Mouse (Mus musculus): ENCODE data around the gene Map4k4. TPM values are rescaled to one million over a fixed set of nuclear protein-coding genes. Genes with fewer than 3 reads are reported as not detected.

Gene Map4k4
- total RNA-seq, 2 experiments from 2014 or later = 98.8 to 114 TPM

- intact Hi-C loops (cut with DNase I) = no loop called here
- Histone ChIP-seq H3K4me3 (no peak overlapping the region), H3K27ac (no peak overlapping the region)
- no peak for DNase-seq (ENCODE audit: extremely low spot score in 1 of 2, low spot score in 2 of 2)
- no peak for TF ChIP-seq CTCF (IDR thresholded peaks at IDR 0.05)
Observed at GRCm38 (mm10) chr1:40031626-40032025, 130.9 kb downstream of the Map4k4 start.

DNA sequence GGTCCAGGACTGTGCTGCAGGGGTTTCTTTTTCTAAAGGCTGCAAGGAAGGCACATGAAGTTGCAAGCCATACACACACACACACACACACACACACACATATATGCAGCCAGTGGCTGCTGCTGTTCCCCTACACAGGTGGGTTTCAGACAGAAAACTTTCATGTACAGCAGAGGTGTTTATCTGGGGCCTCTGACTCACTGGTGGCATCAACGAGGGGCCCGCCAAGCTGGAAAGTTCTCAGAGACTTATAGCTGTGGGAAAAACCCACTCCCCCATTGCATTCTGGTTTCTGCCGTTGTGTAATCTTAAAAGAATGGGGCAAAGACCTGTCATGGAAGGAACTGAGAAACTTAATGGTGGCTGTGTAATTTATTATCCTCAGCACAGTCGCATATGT, 132.6 kb downstream of the Map4k4 start:
- intact Hi-C loops (cut with DNase I) = no loop called here

GRCm38 (mm10) chr1:40033743-40034420, 133.2 kb downstream of the Map4k4 start:
- intact Hi-C loops (cut with DNase I) = no loop called here
- no peak overlapping the region for H3K4me3 ChIP-seq
- H3K27ac ChIP-seq = no peak overlapping the region
- TF ChIP-seq CTCF (IDR thresholded peaks at IDR 0.05) = no peak
- no peak for DNase-seq (ENCODE audit: extremely low spot score in 1 of 2, low spot score in 2 of 2)

More for the DNA sequence above, 132.6 kb downstream of the Map4k4 start:
- DNase-seq (ENCODE audit: extremely low spot score in 1 of 2, low spot score in 2 of 2) = no peak
- no peak for TF ChIP-seq CTCF (IDR thresholded peaks at IDR 0.05)
- no peak overlapping the region for H3K27ac ChIP-seq
- H3K4me3 ChIP-seq = no peak overlapping the region

DNA sequence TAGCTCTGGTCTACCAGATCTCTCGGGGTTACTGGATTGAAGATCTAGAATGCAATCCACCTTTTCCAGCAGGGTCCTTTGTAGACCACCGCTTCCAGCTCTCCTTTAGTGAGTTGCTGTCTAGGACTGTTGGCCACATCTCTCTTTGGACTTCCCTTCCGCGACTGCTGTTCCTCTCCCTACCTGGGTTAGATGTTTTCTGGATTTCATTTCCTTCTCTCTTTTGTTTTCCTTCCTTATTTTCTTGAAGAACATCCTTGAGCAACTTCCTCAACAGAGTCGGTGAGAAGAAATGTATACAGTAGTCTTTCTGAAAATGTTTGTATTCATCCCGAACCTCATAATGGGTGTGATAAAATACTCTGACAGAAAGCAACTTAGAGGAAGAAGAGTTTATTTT, 137.1 kb downstream of the Map4k4 start:
- intact Hi-C loops (cut with DNase I) = no loop called here
- no peak overlapping the region for H3K4me3 ChIP-seq

GRCm38 (mm10) chr1:40045686-40046085, 145.0 kb downstream of the Map4k4 start:
- intact Hi-C loops (cut with DNase I) = no loop called here
- H3K27ac ChIP-seq = no peak overlapping the region
- no peak for TF ChIP-seq CTCF (IDR thresholded peaks at IDR 0.05)
- no peak for DNase-seq (ENCODE audit: extremely low spot score in 1 of 2, low spot score in 2 of 2)
- H3K4me3 ChIP-seq = no peak overlapping the region

More for the DNA sequence above, 137.1 kb downstream of the Map4k4 start:
- no peak for DNase-seq (ENCODE audit: extremely low spot score in 1 of 2, low spot score in 2 of 2)
- H3K27ac ChIP-seq = no peak overlapping the region
- TF ChIP-seq CTCF (IDR thresholded peaks at IDR 0.05) = no peak

DNA sequence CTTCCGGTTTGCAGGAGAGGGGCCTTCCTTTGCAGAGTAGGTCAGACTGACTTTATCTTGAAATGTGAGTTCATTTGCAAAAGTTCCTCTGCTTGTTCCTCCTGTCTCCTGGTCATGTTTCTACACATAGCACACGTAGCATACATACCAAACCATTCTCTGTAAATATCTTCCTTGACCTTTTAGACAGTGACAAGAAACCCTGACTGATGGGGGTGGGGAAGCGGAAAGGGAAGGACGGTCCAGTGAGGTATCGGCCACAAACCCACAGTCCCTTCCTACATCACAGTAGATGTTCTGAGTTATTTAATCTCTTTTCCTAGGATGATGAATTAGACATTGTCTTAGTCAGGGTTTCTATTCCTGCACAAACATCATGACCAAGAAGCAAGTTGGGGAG, 145.9 kb downstream of the Map4k4 start:
- intact Hi-C loops (cut with DNase I) = no loop called here
- DNase-seq (ENCODE audit: extremely low spot score in 1 of 2, low spot score in 2 of 2) = no peak
- no peak overlapping the region for H3K4me3 ChIP-seq
- no peak overlapping the region for H3K27ac ChIP-seq
- no peak for TF ChIP-seq CTCF (IDR thresholded peaks at IDR 0.05)

DNA sequence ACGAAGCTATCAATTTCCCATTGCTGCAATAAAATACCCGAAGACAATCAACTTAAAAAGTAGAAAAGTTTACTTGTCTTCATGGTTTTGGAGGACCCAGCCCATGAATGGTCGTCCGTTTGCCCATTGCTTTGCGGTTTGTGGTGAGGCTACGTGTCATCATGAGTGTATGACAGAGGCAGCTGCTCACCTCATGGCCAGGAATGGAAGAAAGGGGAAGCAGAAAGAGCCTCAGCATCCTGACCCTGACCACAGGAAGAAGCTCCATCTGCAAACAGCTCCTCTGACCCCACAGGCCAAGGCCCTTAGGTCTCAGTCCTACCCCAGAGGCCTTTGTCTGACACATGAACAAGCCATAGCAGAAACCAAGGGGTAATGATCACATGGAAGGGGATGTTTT, 150.4 kb downstream of the Map4k4 start:
- intact Hi-C loops (cut with DNase I) = no loop called here

GRCm38 (mm10) chr1:40052156-40052555, 151.4 kb downstream of the Map4k4 start:
- no peak for DNase-seq (ENCODE audit: extremely low spot score in 1 of 2, low spot score in 2 of 2)

More for the DNA sequence above, 150.4 kb downstream of the Map4k4 start:
- no peak for DNase-seq (ENCODE audit: extremely low spot score in 1 of 2, low spot score in 2 of 2)
- no peak for TF ChIP-seq CTCF (IDR thresholded peaks at IDR 0.05)
- Histone ChIP-seq H3K4me3 (no peak overlapping the region), H3K27ac (no peak overlapping the region)

GRCm38 (mm10) chr1:40053071-40053470, 152.4 kb downstream of the Map4k4 start:
- no peak for TF ChIP-seq CTCF (IDR thresholded peaks at IDR 0.05)
- Histone ChIP-seq H3K4me3 (no peak overlapping the region), H3K27ac (no peak overlapping the region)
- intact Hi-C loops (cut with DNase I) = no loop called here
- no peak for DNase-seq (ENCODE audit: extremely low spot score in 1 of 2, low spot score in 2 of 2)

More at GRCm38 (mm10) chr1:40052156-40052555, 151.4 kb downstream of the Map4k4 start:
- no peak overlapping the region for H3K27ac ChIP-seq
- no peak for TF ChIP-seq CTCF (IDR thresholded peaks at IDR 0.05)
- no peak overlapping the region for H3K4me3 ChIP-seq
- intact Hi-C loops (cut with DNase I) = no loop called here

DNA sequence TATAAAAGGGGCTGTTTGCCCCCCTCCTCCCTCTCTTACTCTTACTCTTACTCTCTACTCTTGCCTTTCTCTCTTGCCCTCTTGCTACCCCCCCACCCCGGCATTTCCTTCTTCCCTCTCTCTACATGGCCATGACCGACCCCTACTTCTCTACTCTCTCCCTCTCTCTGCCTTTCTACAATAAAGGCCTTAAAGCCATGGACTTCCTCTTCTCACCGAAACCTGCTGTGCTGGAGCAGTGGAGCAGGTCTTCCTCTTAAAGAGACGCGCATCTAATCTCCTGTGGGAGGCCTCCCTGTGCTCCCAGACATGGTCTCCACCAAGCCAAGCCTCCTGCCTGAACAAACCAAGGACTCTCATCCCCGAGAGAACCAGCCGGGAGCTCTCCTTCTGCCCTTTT, 154.3 kb downstream of the Map4k4 start:
- Histone ChIP-seq H3K4me3 (no peak overlapping the region), H3K27ac (no peak overlapping the region)
- no peak for DNase-seq (ENCODE audit: extremely low spot score in 1 of 2, low spot score in 2 of 2)
- TF ChIP-seq CTCF (IDR thresholded peaks at IDR 0.05) = no peak
- intact Hi-C loops (cut with DNase I) = no loop called here

DNA sequence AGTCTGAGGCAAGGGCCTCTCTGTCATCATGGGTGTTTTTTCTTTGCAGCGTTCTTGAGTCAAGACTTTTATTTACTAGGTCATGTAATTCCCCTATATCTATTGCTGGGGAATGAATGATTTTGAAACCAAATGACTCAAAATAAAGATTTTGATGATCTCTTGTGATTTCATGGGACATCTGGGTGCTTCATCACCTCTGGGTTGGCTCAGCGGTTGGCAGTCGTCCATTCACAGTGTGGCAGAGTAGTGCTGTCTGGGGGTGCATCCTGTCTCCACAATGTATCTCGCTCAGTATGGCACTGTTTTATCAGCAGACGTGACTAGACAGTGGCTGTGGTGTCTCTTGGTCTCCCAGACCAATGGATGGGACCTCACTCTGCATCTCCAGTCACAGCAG, 155.2 kb downstream of the Map4k4 start:
- Histone ChIP-seq H3K4me3 (no peak overlapping the region), H3K27ac (no peak overlapping the region)
- TF ChIP-seq CTCF (IDR thresholded peaks at IDR 0.05) = no peak
- intact Hi-C loops (cut with DNase I) = no loop called here
- no peak for DNase-seq (ENCODE audit: extremely low spot score in 1 of 2, low spot score in 2 of 2)

GRCm38 (mm10) chr1:40057351-40057750, 156.6 kb downstream of the Map4k4 start:
- TF ChIP-seq CTCF (IDR thresholded peaks at IDR 0.05) = no peak
- intact Hi-C loops (cut with DNase I) = no loop called here
- no peak for DNase-seq (ENCODE audit: extremely low spot score in 1 of 2, low spot score in 2 of 2)
- Histone ChIP-seq H3K27ac (no peak overlapping the region), H3K4me3 (no peak overlapping the region)

DNA sequence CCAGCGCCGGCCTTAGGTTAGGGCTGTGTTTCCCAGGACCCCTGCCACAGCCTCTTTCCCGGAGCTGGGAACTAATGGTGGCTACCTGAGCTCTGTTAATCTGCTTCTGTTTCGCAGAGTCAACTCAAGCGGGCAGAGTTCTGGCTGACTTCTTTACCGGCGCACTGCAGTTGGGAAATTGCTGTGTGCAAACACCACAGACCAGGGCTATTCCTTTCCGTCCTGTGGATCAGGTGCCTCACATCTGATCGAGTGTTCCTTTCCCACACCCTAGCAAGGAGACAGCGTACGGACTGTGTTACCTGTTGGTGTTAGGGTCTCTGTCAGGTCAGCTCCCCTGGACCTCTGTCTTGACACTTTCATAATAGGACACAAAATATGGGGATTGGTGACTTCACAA, 157.3 kb downstream of the Map4k4 start:
- Histone ChIP-seq H3K27ac (no peak overlapping the region), H3K4me3 (no peak overlapping the region)
- intact Hi-C loops (cut with DNase I) = no loop called here
- no peak for TF ChIP-seq CTCF (IDR thresholded peaks at IDR 0.05)
- DNase-seq (ENCODE audit: extremely low spot score in 1 of 2, low spot score in 2 of 2) = no peak
